Mouse (Mus musculus) telencephalon, adult 2 months (tissue): ENCODE results near the gene Timeless.
"Not testable (repeated sequence)": the region's sequence is repeated elsewhere in the genome, so short reads cannot be mapped to it uniquely, and the experiment has no call there.

ENCODE experiments used
- DNase-seq: peaks from one replicate; pipeline ENCODE4 v3.0.0-alpha.2; 2011; ENCODE audit warnings: low read depth, low spot score

Gene Timeless

GRCm38 (mm10) chr10:128255925-128256324 is 24.1 kb downstream of the Timeless start:
- DNase-seq: no peak

- no peak for DNase-seq
Measured at GRCm38 (mm10) chr10:128256328-128256727, 24.5 kb downstream of the Timeless start.

GRCm38 (mm10) chr10:128258953-128259352 is 27.1 kb downstream of the Timeless start:
- no peak for DNase-seq

GRCm38 (mm10) chr10:128259946-128260345 is 28.1 kb downstream of the Timeless start:
- DNase-seq: no peak

- DNase-seq: not testable (repeated sequence)
Measured at GRCm38 (mm10) chr10:128260376-128260775, 28.5 kb downstream of the Timeless start.

GRCm38 (mm10) chr10:128262300-128262699 is 30.4 kb downstream of the Timeless start:
- no peak for DNase-seq

- DNase-seq: no peak
Measured at GRCm38 (mm10) chr10:128263393-128264310, 31.8 kb downstream of the Timeless start.

GRCm38 (mm10) chr10:128268371-128268770 is 36.5 kb downstream of the Timeless start, which contains the start of gene Apof:
Gene Apof, plus strand, starts transcription at chr10:128268671.
- no peak for DNase-seq

GRCm38 (mm10) chr10:128269206-128269910 is 37.5 kb downstream of the Timeless start:
- DNase-seq: no peak

GRCm38 (mm10) chr10:128270287-128270841 is 38.5 kb downstream of the Timeless start, which contains the start of gene Stat2:
Gene Stat2, plus strand, starts transcription at chr10:128270559.
- peak; percentile 97 for DNase-seq

GRCm38 (mm10) chr10:128270866-128271265 is 39.0 kb downstream of the Timeless start:
- DNase-seq: no peak

- no peak for DNase-seq
Measured at GRCm38 (mm10) chr10:128271883-128272282, 40.0 kb downstream of the Timeless start.

- not testable (repeated sequence) for DNase-seq
Measured at GRCm38 (mm10) chr10:128272819-128273439, 41.1 kb downstream of the Timeless start.

- not testable (repeated sequence) for DNase-seq
Measured at GRCm38 (mm10) chr10:128275374-128275773, 43.5 kb downstream of the Timeless start.

GRCm38 (mm10) chr10:128278158-128278557 is 46.3 kb downstream of the Timeless start:
- DNase-seq: no peak

- no peak for DNase-seq
Measured at GRCm38 (mm10) chr10:128280943-128281342, 49.1 kb downstream of the Timeless start.

GRCm38 (mm10) chr10:128281682-128282081 is 49.8 kb downstream of the Timeless start:
- DNase-seq: no peak

GRCm38 (mm10) chr10:128282886-128283450 is 51.1 kb downstream of the Timeless start:
- DNase-seq: no peak

- DNase-seq: no peak
Measured at GRCm38 (mm10) chr10:128283604-128284579, 52.0 kb downstream of the Timeless start.

GRCm38 (mm10) chr10:128290594-128290993 is 58.7 kb downstream of the Timeless start:
- not testable (repeated sequence) for DNase-seq
